Mouse (Mus musculus) right cerebral cortex, postnatal 36 days (tissue): ENCODE measurements around the gene Tbcd.
A peak's percentile ranks its signal among the peaks of the same experiment; 100 is the strongest.

ENCODE experiments used
- DNase-seq, 2 experiments: peaks; one replicate each; pipeline ENCODE4 v3.0.0; 2022; ENCODE audit warnings: low spot score in 2 of 2, mixed read lengths in 1 of 2

The Tbcd gene

DNA sequence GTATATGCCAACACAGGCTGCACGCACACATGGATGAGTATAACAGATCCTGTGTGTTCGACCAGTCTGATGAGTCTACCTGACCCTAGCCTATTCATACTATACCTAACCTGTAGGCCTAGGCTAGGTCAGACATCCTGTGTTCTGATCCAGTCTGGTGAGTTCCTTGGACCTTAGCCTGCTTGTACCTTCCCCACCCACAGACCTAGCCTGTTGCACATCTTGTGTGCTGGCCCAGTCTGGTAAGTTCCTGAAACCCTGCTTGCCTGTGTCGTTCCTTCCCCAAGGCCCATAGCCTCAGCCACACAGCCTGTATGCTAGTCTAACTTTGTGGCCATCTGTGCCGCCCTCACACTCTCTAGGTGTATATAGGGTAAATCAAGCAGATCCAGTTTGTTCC lies 112.5 kb downstream of the Tbcd start:
- DNase-seq = no peak

DNA sequence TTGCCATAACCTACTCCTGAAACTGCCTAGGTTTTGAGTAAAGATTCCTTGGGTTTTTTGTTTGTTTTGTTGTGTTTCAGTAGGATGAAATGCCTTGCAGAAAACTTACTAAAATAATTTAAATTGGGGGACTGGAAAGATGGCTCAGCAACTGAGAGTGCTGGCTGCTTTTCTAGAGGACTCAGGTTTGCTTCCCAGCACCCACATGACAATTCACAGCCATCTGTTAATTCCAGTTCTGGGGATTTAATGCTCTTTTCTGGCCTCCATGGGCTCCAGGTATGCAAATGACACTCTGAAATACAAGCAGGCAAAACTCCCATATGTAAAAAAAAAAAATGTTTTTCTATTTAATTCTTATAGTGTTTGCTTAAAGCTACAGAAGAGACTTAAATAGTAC lies 130.1 kb downstream of the Tbcd start:
- peak in 1 of 2 experiments; percentile 41 for DNase-seq

DNA sequence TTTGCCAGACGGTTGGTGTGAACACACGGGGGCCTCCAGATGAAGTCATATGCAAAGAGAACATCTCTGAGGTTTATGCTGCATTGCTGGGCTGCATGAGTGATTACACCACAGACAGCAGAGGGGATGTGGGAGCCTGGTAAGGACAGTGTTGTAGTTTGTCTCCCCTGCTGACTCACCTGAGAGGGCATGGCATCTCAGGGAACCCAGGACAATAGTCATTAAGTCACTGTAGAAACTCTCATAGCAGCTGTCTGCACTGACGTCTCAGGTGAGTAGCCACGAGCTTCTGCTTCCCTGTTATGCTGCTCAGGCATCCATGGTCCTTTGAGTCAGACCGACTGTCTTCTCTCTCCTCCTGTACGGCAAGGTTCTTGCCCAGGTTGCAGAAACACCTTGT lies 145.5 kb downstream of the Tbcd start:
- DNase-seq = no peak

DNA sequence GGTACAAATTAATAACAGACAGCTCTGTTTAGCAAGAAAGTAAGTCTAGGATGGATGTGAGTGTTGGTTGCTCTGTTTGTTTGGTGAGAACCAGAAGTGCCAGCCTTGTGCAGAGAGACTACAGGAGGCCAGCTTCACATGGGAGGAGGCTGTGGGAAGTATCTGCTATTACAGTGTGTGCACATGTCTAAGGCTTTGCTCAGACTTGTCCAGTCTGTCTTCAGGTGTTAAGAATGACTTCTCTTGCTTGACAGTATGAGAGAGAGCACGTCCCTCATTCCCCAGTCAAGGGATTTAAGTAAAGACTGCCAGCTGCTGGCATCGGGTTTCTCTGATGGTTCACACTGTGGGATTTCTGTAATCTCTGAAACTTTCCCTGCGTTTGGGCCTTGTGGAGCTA lies 149.7 kb downstream of the Tbcd start:
- no peak for DNase-seq

DNA sequence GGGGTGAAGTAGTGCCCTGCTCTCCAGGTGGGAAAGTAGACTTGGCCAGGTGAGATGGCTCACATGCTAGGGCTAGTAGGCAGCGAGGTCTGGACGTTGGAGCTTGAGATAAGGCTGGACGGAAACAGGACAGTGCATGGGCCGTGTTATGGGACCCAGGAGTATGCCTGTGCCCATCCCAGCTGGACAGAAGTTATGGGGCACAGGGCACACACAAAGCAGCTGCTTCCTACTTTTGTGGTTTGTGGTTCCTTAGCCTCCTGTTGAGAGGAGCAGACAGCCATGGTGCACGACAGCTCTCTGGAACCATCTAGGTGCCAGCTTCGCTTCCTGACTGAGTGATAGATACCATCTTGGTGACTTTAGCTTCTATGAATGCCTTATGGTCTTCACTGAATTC lies 153.9 kb downstream of the Tbcd start:
- no peak for DNase-seq

DNA sequence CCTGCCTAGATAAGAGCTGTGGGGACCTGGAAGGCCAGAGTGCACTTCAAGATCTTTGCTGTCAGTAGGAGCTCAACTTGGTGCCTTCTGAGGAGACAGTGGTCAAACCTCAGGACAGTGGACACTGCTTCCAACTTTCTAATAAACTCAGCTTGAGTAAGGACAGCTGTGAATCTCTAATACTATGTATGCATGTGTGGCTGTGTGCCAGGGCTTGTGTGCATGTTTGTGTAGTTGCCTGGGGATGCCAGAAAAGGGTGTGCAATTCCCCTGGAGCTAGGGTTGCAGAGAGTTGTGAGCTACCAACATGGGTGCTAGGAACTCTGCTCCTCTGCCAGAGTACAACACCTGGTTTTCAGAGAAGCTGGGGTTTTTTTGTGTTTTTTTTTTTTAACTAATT lies 159.2 kb downstream of the Tbcd start:
- no peak for DNase-seq

DNA sequence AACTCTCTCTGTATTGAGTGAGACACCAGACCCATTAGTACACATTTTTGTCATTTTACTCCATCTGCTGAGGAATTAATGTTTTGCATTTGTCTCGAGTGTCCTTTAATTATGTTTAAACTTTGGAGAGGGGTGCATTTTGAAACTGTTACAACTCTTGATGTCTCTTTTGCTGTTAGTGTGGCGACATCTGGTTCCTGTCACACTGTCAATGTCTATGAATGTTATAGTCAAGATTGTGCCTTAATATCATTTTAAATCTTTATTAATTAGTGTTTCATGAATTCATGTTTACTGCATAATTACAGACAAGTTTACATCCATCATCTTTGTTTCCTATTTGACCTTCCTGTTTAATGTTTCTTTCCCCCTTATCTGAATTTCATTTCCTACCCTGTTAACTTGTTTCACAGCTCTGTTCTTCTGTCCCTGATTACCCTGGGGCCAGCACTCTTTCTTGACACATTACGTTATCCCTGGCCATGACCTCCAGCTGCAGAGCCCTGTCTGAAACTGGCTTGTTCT lies 164.3 kb downstream of the Tbcd start:
- no peak for DNase-seq

DNA sequence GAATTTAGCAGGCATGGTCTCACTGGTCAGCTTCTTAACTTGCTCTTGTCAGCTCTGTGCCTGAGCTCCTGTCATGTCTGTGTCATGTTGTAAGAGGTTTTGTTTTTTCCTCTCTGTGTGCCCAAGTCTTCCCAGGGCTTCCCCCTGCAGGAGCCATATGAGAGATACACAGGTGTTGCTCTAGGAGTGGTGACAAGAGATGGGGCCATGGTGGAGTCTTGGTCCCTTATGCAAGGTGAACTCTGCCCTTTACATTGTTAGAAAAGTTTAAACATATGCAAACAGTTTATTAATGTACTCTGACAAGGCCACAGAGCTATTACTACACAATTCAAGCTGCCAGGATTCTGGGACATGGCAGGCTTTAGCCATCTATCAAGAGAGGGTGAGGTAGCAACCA lies 164.8 kb downstream of the Tbcd start:
- DNase-seq = no peak

DNA sequence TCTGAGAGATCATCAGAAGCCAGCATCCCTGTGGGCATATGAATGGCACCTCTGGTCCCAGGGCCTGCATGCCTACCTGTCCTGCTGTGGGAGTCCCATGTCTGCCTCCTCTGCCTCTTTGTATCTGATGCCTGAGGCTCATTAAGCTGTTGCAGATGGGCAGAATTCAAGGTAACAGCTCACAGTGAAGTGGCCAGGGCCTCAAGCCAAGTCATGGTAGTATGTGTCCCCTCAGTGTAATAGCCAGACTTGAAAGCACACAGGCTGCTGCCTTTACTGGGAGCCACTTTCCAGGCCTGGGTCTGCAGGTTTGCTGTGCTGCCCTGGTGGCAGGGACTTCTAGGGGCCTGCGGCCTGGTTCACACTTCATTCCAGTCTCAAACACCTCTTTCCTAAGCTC lies 165.6 kb downstream of the Tbcd start:
- no peak for DNase-seq

DNA sequence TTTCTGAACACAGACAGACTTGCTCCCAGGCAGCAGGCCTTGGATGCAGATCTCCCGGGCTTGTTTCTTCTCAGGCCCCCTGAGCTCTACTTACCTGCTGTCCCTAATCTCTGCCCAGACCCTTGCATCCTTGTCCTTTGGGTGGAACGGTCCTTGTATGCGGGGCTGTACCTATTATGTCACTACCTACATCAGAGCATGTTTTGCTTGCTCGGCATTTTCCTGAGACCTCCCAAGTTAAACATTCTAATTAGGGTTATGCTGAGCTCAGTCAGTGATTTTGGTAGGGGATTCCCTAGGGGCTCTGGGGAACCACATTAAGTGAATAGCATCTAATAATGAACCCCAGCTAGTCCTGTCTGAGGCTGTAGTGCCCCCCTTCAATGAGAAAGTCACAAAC lies 173.3 kb downstream of the Tbcd start:
- no peak for DNase-seq

DNA sequence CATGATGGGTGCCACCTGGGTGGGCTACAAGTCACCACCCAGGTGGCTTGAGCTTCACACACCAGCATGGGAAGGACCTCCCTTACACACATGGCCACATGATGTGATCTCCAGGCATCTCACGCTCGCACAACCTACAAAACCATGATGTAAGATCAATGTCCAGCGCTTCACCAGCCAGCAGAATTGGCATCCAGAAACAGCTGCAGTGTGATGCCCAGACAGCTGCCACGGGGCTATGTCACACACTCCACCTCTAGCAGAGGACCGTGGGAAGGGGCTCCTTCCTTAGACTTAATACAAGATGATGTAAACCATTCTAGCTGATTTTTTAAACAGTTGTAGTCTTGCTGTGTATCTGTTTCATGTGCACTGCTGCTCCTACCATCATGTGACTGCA lies 175.8 kb downstream of the Tbcd start:
- DNase-seq = no peak

DNA sequence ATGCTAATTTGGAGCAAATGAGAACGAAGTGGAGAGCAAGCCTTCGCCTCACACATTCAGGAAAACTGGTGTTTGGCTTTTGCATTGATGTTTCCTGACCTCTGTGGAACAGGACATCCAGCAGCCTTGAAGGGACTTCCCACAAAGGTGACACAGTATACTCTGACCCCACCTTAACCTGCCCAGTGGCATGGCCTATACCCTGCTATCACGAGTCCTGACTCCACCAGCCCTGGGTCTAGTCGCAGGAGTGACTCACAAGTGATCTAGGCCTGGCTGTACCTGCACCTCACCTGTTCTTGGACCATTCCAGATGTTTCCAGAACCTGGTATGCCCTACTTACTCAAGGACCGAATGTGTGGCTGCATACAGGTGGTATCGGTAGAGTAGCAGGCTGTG lies 177.8 kb downstream of the Tbcd start:
- DNase-seq = no peak

DNA sequence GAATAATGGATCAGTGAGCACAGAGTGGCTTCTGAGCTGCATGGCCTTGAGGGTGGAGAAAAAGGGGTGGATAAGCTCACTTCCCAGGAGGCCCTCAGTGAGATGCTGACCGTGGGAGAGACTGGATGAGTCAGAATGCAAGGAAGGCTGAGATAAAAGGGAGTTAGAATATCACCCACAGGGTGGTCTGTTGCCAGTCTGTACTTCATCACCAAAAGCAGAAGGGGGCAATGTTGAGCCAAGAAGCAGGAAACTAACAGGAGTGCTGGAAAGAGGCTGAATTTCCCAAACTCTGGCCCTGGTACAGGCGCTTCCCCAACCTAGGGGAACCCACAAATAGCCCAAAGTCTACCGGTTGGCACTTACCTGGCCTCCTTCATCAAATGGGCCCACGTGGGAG lies 178.7 kb downstream of the Tbcd start:
- no peak for DNase-seq

DNA sequence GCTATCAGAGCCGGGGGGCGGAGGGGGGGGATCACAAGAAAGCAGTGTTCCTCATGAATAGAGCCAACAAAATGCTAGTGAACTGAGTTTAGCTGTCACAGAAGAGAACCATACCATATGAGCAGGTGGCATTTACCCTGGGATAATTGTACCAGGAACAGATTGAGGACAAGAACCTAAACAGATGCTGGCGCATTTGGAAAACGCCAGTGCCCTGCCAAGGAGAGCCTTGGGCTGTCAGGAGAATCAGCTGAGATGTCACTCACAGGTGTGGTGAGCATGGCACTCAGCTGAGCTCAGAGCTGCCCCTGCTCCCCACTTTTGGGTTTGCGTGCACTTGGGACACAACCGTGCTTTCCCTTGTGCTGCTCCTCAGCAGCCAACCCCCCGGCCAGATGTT lies 179.7 kb downstream of the Tbcd start:
- no peak for DNase-seq

DNA sequence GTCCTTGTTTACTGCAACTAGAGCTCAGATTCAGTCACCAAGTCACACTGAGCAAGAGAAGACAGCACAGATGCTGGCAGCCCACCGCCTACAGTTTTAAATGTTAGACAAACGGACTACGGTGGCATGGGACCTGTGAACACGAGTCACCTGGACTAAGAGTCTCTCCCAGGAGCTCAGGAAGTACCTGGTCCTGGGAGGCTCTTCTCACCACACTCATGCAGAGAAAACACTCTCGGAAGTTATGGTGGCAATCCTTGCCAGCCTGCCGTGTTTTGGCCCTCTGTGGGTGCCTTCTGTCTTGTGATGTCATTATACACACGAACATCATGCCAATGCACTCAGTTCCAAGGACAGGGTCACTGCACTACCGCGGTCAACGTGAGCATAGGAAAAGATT lies 184.9 kb downstream of the Tbcd start:
- DNase-seq = no peak

DNA sequence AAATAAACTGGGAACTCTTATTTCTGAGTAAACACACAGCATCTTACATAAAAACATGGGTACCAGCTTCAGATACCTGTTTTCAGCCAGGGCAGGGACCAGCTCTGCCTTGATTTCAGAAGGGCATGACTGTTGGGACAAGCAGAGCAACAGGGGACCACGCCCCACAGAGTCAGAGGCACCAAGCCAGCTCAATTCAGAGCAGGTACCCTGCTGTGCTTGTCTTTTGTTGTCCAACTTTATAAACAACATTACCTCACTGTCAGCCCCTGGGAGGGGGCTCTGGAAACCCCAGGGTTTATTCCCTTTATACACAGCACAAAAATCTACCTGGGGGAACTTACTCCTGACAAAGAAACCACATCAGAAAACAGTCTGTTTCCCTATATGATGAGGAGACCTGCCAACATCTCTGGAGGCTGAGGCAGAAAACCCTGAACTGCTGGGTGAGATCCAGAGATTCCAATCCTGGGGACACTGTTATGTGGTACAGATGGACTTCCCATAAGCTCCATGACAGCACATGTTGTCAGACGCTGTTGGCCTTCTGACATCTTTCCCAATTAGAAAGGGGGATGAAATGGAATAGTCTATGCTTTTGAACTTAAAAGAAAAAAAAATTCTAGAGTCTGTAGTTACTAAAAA lies 189.9 kb downstream of the Tbcd start:
- DNase-seq = no peak

DNA sequence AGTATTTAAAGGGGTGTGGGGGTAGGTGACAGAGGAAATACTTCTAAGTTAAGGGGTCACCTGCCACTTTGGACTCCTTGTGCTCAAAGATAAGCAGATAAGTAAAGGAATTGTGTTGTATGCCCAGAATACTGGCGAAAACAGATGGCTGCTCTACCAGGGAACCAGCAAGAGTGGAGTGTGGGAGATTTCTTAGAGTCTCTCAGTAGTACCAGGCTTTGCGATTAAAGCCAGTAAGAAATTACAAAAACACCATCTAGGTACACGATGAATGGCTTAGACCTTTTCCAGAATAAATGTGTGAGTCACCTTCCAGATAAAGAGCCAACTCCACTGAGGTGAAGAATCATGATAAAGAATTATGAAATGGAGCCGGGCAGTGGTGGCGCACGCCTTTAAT lies 193.6 kb downstream of the Tbcd start:
- DNase-seq = no peak

DNA sequence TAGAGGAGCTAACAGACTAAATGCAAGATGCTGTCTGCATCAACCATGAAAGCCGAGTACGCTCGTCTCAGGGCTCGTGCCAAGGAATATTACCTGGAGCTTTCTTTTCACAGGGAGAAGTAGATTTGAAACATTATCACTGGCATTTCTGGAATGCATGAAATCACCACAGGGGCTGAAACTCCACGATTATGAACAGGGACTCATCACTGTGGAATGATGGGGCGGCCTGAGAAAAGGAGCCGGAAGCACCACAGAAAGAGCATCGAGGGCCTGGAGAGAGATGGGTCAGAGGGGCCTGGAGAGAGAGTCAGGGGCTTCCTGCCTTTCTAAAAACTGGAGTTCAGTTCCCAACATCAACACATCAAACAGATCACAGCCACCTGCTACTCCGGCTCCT lies 195.6 kb downstream of the Tbcd start:
- DNase-seq = no peak

DNA sequence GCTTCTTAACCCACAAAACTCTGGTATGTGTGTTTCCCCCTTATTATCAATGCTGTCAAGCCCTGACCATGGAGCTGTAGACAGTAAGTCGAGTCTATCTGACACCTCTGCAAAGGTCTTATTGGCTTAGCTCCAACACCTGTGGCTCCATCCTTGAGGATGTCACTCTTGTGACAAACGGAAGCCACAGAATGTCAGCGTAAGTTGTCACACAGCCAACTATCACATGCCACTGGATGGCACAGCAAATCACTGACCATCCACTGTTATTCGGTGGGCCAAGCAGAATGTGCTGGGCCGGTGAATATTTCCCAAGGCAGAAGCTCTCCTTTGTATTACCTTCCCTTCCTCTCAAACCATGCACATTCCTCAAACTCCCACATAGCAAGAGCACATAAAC lies 196.4 kb downstream of the Tbcd start:
- no peak for DNase-seq

DNA sequence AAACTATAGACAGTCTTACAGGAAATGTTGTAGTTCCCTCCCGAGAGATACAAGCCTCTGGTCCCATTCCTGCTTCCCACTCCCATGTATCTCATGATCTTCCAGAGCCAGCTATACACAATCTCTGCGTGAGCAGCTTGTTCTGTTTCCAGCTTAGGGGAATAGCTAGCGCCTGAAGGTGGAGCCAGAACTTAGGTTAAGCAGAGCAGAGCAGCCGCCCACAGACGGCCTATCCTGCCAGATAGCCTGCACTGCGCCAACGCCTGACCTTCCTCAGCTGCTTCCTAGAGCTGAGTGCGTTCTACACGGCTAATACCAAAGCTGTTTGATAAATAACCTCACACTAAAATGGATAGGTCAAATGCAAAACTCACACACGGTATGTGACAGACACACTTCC lies 198.2 kb downstream of the Tbcd start:
- no peak for DNase-seq

DNA sequence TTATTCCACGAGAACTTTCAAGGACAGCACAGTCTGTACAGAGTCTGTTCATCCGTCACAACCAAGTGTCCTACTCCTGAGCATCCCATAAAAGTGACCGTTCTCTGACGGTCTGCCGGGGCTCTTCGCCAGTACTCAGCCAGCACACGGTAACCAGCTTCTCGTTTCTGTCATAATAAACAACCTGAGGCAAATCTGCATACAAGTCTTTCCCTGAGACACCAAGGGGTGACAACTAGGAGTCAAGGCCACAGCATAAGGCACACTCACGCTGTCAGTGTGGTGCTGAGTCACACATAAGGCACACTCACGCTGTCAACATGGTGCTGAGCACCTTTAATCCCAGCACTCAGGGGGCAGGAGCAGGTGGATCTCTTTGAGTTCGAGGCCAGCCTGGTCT lies 198.9 kb downstream of the Tbcd start:
- DNase-seq = no peak

DNA sequence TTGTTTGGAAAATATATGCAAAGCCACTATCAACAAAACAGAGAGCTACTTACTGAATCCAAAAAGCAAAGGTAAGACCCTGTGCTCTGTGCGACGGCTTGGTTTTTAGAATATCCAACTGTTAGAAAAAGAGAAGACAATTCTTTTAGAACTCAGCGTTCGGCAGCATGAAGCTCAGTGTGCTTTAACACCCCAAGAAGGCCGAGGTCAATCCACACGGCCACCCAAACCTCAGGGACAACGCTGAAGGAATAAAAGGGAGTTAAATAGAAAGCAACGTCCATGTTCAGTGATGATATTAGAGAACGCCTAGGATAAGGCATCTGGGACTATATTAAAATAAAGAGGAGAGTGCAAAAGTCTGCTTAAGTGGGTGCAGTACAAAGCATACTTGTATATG lies 199.8 kb downstream of the Tbcd start:
- no peak for DNase-seq

DNA sequence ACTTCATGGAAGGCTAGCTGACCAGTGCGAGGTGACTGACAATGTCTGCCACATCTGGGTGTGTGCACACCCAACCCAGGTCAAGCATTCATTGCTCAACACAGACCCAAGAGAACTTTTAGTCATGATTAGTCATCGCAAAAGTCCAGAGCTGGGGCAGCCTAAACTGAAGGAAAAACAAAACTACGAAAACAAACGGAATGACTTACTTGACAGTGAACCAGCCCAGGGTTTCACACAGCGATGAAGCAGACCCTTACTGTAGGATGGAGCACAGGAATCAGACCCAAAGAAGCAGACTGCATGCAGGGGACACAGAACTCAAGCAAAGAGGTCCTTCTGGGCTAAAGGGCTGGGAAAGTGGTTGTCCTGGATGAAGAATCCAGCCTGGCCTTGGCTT lies 200.2 kb downstream of the Tbcd start:
- DNase-seq = no peak

DNA sequence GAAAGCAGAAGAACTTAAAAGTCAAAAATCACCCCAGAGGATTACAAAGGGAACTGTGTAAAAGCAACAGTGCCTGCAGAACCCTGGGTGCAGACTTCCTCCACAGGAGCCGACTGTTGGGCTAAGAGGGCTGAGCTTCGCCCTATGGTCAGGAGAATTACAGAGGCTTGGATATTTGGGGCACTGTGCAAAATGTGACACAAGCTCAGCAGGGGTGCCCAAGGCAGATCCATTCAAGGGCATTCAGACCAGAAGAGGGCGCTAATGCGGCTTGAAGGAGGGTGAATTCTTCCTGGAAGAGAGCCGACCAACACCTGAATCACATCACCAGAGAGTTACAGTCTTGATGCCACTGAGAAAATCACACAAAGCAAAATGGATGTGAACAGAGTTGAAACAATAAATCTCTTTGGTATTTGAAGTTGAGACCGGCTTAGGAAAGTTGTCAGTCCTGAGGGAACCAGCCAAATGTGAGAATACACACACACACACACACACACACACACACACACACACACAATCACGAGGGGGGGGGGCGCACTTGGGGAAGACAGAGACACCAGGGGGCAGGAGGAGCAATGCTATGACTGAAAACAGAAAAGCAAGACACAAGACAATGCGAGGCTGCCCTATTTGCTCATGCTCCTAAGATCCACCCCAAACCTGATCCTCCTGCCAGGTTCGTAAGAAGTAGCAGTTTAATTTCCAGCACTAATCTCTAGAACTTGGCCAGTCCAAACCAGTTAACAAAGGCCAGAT lies 201.0 kb downstream of the Tbcd start:
- DNase-seq = no peak
